Mouse (Mus musculus): ENCODE data around the gene Erg.

Erg gene

GRCm38 (mm10) chr16:95390787-95391186, 195.6 kb downstream of the Erg start:
- no peak for DNase-seq (ENCODE audit: low spot score in 2 of 2)

GRCm38 (mm10) chr16:95388811-95389529, 197.4 kb downstream of the Erg start:
- no peak for DNase-seq (ENCODE audit: low spot score in 2 of 2)

- DNase-seq (ENCODE audit: low spot score in 2 of 2): no peak
These were observed 198.1 kb downstream of the Erg start for GRCm38 (mm10) chr16:95388292-95388691.

GRCm38 (mm10) chr16:95387008-95387407, 199.4 kb downstream of the Erg start:
- DNase-seq (ENCODE audit: low spot score in 2 of 2): no peak

- no peak for DNase-seq (ENCODE audit: low spot score in 2 of 2)
These were observed 201.0 kb downstream of the Erg start for GRCm38 (mm10) chr16:95385299-95385973.

GRCm38 (mm10) chr16:95384590-95385148, 201.7 kb downstream of the Erg start:
- DNase-seq (ENCODE audit: low spot score in 2 of 2): no peak

GRCm38 (mm10) chr16:95382251-95382650, 204.1 kb downstream of the Erg start:
- DNase-seq (ENCODE audit: low spot score in 2 of 2): no peak

- DNase-seq (ENCODE audit: low spot score in 2 of 2): no peak
These were observed 209.6 kb downstream of the Erg start for GRCm38 (mm10) chr16:95376834-95377233.

- DNase-seq (ENCODE audit: low spot score in 2 of 2): no peak
These were observed 210.0 kb downstream of the Erg start for GRCm38 (mm10) chr16:95376364-95376763.

GRCm38 (mm10) chr16:95374646-95375045, 211.7 kb downstream of the Erg start:
- no peak for DNase-seq (ENCODE audit: low spot score in 2 of 2)

GRCm38 (mm10) chr16:95372960-95373359, 213.4 kb downstream of the Erg start:
- no peak for DNase-seq (ENCODE audit: low spot score in 2 of 2)

- no peak for DNase-seq (ENCODE audit: low spot score in 2 of 2)
These were observed 214.7 kb downstream of the Erg start for GRCm38 (mm10) chr16:95371713-95372112.

- no peak for DNase-seq (ENCODE audit: low spot score in 2 of 2)
These were observed 219.2 kb downstream of the Erg start for GRCm38 (mm10) chr16:95366989-95367765.

GRCm38 (mm10) chr16:95365214-95365613, 221.2 kb downstream of the Erg start:
- no peak for DNase-seq (ENCODE audit: low spot score in 2 of 2)

GRCm38 (mm10) chr16:95363632-95364465, 222.5 kb downstream of the Erg start:
- no peak for DNase-seq (ENCODE audit: low spot score in 2 of 2)

GRCm38 (mm10) chr16:95361950-95362349, 224.4 kb downstream of the Erg start:
- DNase-seq (ENCODE audit: low spot score in 2 of 2): no peak

GRCm38 (mm10) chr16:95360940-95361489, 225.4 kb downstream of the Erg start:
- no peak for DNase-seq (ENCODE audit: low spot score in 2 of 2)

- no peak for DNase-seq (ENCODE audit: low spot score in 2 of 2)
These were observed 226.1 kb downstream of the Erg start for GRCm38 (mm10) chr16:95360214-95360850.

- DNase-seq (ENCODE audit: low spot score in 2 of 2): no peak
These were observed 229.1 kb downstream of the Erg start for GRCm38 (mm10) chr16:95356962-95357955.

Measured in spleen, postnatal 10 days (tissue).